Mouse (Mus musculus) testis, postnatal 14 days (tissue): ENCODE results near the gene Bicd2.
"Not testable (repeated sequence)": the region's sequence is repeated elsewhere in the genome, so short reads cannot be mapped to it uniquely, and the experiment has no call there.

Experiments used
- DNase-seq: peaks from one replicate; pipeline ENCODE4 v3.0.0; 2021; ENCODE audit warnings: low spot score

The Bicd2 gene

DNA sequence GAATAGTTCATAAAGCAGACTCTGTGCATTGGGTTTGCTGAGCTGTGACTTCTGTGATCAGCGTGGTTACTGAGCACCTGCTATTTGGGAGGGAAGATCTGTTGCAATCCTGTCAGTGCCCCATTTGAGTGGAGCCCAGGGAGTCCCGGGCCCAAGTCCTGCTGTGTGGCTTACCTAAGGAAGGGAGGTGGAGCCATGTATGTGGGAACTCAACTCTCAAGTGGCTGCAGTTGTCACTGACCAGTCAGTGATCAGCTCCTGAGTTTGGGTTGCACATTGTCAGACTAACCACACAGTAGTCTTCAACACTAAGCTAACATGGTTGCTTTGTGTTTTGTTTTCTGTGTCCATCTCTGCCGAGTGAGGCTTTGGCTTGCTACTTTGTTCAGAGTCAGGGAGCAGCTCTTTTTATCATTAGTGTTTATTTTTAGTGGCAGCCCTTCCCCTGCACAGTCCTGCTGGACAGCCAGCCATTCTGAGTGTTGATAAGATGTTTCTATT, 19.6 kb downstream of the Bicd2 start:
- peak; percentile 49 for DNase-seq

DNA sequence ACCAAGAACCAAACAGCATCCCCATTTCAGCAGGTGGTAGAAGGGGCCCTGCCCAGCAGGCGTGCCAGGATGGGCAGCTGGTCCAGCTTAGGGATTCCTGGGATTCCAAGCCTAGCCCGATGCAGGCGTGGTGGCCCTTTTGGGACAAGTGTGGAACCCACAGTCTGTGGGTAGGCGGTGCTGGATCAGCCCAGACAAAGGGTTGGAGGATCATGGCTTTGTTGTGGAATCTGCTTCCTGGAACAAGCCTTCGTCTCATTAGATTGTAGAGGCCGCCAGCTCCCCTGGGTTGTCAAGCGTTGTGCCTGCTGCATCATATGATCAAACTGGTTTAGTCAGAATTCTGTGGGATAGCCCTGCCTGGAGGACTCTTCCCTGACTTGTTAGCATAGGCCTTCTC, 21.0 kb downstream of the Bicd2 start:
- DNase-seq: no peak

DNA sequence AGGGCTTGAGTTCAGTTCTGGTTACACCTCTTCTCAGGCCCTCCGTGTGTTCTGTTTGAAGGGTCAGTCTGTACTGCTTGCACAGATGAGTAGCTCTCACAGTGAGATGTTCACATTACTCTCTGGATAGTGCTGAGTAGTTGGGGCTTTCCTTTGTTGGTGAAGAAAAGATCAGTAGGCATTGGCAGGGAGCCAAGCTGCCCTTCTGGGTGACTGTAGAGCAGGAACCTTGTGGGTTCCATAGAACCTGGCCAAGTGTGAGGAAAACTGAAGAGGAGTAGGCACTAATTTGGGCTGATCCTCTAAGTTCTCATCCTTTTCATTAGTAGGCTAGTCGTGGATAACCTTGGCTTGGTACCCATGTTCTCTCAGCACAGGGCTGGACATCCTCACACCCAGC, 21.4 kb downstream of the Bicd2 start:
- DNase-seq: no peak

DNA sequence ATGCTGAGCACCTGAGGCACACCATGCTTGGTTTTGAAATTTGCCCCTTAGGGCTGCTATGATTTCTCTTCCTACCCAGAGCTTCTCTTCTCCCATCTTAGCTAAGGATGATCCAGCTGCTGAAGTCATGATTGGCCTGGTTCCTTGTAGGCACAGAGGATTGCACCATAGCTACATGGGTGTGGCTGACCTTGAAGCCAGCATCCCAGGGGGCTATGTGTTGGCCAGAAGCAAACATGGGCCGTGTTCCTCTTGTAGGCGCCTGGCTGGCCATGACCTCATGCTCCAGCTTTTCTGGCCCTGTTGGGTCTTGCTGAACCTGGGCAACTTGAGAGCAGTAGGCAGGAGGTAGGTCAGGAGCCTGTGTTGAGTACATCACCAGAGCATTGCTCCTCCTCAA, 23.3 kb downstream of the Bicd2 start:
- no peak for DNase-seq

DNA sequence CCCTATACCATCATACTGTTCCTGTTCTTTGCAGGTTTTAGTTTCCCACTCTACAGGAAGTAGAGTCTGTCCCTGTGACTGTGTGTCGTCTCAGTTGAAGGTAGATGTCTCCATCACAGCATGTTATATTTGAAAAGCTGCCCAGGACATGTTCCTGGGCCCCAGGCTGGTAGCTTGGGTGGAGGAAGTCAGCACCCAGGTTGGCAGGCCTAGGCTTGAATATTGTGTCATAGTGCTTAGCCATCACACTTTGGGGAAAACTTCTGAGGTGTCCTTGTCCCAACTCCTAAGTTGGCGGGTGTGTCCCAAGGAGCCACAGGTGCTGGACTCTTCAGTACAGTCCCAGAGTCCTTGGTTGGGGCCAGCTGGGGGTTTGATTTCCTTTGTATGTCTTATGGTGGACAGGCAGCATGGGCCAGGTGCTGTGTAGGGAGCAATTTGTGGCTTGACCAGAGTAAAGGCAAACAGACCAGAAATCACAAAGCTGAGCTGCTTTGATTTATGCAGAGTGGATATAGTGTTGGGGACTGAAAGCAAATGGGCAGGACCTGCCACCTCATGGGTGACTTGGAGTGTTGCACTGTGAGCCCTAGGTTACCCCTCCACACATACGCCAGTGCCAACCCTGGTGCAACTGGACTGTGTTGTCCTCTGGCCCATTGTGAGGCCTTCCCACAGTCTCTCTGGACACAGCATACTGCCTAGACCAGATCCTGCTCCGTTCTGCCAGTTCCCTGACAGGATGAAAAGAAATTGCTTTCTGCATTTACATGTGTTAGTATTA, 26.5 kb downstream of the Bicd2 start:
- DNase-seq: no peak

DNA sequence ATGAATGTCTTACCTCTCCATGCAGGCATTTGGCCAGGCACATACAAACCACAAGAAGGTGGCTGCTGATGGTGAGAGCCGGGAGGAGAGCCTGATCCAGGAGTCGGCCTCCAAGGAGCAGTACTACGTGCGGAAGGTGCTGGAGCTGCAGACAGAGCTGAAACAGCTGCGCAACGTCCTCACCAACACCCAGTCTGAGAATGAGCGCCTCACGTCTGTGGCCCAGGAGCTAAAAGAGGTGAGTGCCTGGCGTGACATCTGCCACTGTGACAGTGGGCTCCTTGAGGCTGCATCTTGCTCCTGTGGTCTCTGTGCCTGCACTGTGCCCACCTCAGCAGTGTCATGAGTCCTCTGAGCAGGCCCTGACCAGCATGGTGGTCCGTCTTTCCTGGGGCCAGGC, 28.0 kb downstream of the Bicd2 start:
- no peak for DNase-seq

DNA sequence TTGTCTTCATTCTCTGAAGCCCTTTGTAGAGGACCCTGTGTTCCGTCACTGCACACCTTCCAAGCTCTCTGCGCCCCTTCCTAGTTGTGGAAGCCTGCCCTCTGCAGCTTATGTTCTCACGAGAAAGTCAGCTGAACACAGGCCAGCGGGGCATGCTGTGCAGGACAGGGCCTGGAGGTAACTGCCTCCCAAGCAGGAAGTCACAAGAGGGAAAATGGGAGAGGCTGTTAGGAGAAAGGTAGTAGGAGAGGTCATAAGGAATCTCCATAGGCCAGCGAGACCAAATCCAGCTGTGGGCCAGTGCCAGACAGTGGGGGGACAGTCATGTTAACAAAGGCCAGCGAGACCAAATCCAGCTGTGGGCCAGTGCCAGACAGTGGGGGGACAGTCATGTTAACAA, 28.8 kb downstream of the Bicd2 start:
- not testable (repeated sequence) for DNase-seq

DNA sequence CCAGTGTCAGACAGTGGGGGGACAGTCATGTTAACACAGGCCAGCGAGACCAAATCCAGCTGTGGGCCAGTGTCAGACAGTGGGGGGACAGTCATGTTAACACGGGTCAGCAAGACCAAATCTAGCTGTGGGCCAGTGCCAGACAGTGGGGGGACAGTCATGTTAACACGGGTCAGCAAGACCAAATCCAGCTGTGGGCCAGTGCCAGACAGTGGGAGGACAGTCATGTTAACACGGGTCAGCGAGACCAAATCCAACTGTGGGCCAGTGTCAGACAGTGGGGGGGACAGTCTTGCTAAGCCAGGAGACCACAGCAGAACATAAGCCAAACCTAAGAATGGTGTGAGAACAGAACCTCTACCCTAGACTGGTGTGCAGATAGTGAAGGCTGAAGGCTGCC, 29.5 kb downstream of the Bicd2 start:
- not testable (repeated sequence) for DNase-seq

DNA sequence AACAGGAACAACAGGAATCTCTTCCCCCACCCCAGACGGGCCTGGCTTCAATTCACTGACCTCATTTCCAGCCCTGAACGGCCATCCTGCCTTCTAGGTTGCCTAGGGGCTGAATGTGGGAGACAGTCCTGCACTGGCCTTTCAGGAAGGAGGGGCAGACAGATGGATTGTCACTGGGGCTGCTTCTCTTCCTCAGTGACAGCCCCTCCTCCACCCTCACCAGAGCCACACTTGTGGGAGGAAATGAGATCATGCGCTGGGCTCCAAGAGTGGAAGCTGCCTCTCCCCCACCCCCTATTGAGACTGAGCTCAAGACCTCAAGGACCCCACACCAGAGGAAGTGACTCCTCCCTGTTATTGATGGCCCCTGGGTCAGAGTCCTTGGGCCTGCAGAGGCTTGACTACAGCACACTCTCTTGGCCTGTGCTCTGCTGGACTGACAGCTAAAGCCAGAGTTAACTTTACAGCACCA, 30.1 kb downstream of the Bicd2 start:
- no peak for DNase-seq

DNA sequence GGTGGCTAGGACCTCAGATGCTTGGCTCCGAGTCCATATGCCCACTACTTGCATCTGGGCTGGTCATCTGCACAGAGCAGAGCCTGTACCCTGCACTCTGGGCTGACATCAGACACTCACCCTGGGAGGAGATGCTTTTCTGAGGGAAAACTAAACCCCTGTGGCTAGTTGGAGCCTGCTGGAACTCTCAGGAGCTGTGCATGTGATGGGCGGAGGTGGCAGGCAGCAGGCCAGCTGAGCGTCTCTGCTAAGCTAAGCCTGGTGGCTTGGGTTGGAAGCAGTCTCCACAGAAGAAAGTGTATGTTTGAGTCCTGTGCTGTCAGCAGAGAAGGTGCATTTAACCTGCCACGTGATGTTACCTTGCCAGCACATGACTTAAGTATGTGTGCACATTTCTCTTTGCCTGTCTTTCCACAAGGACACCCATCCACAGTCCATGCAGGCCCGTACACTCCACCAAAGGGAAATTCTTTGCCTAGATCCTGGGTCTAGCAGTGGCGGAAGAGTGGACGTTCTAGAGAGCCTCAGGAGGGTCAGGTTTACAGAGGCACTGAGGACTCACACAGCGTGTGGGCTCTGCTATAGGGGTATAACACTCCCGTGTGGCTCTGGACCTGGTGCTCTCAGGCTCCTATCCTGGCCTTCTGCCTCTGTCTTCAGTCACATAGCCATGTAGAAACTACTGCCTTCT, 31.1 kb downstream of the Bicd2 start:
- DNase-seq: no peak

DNA sequence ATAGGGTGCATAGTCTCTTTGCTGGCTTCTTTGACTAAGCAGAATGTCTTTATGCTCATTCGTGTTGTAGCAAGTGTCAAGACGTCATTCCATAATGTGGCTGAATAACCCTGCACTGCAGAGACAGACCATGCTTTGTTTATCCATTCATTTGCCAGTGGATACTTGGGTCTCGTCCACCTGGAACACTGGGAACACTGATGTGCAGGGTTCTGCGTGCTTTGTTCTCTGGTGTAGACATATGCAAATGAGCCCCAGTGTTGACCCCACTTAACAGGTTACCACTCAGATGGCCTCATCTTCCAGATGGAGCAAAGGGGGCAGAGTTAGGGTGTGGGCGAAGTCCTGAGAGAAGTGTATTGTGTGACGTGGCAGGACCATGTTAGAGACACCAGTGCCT, 32.9 kb downstream of the Bicd2 start:
- no peak for DNase-seq

DNA sequence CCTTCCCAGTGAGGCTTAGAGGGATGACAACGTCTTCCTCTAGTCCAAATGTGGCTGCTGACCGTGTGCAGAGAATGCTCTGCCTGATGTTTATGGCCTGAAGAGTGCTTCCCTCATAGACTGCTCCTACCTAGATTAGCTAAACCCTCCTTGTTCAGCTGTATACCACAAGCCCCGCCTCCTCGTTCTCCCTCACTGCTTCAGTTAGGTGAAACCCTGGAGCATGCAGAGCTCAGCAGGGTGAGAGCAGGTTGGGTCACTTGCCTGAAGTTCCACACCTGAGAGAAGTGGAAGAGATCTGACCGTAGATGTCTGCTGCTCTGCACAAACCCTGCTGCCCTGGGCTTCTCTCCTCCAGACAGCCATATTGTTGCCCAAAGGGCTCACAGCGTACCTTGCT, 33.3 kb downstream of the Bicd2 start:
- no peak for DNase-seq

DNA sequence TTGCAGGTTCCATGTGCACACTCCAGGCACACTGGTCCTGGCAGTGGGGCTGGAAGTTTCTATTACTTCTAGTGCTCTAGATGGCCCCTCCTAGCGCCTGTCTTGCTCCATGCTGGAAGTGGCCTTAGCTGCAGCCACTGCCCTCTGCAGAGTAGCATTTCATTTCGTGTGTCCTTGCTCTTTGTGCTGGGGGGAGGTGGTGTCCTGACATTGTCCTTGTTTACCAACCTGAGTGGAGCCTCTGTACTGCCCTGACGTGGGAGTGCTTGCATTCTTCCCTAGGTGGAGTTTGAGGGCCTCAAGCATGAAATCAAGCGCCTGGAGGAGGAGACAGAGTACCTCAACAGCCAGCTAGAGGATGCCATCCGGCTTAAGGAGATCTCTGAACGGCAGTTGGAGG, 36.2 kb downstream of the Bicd2 start:
- DNase-seq: no peak

DNA sequence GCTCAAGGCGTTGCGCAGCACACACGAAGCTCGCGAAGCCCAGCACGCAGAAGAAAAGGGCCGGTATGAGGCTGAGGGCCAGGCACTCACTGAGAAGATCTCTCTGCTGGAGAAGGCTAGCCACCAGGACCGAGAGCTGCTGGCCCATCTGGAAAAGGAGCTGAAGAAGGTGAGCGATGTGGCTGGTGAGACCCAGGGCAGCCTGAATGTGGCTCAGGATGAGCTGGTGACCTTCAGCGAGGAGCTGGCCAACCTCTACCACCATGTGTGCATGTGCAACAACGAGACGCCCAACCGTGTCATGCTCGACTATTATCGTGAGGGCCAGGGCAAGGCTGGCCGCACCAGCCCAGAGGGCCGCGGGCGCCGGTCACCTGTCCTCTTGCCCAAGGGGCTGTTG, 37.9 kb downstream of the Bicd2 start:
- DNase-seq: no peak

DNA sequence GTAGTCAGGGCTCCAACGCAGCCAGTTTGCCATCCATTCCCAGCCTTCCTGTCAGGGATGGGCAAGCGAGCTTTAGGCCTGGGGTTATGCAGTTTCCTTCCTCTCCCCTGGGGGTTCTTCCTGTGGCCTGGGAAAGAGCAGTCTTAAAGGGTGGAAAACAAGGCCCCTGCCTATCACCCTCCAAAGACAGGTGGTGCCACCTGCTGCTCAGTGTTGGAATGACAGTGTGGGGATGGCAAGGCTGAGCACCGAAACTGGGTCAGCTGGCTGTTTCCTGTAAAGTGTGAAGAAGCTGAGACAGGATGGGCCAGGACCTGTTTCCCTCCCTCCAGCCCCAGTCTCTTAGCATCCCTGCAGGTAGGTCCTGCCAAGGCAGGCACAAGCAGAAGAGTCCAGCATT, 39.8 kb downstream of the Bicd2 start:
- DNase-seq: peak; percentile 41

DNA sequence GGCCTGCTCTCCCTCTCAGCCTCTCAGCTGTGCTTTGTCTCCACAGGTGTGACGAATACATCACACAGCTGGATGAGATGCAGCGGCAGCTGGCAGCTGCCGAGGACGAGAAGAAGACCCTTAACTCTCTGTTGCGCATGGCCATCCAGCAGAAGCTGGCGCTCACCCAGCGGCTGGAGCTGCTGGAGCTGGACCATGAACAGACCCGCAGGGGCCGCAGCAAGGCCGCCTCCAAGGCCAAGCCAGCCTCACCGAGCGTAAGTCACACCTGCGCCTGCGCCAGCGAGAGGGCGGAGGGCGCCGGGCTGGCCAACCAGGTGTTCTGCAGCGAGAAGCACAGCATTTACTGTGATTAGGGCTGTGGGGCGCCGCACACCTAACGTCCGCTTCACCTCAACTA, 41.6 kb downstream of the Bicd2 start:
- DNase-seq: no peak

DNA sequence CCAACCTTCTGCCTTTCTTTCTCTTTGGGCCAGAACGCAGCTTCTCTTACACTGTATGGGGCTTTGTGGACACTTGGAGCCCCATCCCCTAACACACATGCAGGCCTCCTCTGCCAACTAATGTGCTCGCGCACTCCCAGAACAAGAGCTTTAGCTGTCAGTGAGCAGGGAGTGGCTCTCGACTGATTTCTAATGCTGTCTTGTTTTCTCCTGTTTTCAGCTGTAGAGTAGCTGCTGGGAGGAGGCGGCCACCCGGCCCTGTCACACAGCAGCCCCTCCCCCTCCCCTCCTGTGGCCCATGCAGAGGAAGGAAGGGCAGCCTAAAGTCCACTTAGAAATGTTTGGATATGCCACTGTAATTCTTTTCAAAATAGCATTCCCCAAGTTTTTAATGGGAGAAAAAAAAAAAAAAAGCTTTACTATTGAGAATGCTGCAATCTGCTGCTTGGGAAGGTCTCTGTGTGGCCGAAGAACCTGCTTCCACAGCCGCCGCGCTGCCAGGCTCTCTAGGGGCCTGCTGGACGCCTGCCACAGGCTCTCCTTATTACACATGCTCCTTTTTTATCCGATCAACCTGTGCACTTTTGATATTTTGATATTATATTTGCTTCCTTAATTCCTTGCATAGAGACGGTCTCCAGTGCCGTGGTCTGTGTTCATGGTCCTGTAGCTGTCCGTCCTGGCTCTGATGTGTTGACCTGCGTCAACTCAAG, 43.5 kb downstream of the Bicd2 start:
- DNase-seq: no peak

DNA sequence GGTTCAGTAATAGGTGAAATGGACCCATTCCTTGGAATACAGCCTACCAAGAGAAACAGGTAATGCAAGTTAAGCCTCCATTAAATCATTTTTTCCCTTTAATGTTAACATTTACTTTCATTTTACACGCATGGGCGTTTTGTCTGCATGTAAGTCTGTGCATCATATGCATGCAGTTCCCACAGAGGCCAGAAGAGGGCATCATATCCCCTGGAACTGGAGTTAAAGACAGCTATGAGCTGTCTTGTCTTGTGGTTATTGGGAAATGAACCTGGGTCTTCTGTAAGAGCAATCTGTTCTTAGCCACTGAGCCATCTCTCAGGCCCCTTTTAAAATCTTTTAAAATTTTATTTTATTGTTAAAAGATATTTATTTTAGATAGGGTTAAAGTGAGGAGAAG, 50.0 kb downstream of the Bicd2 start:
- DNase-seq: no peak

DNA sequence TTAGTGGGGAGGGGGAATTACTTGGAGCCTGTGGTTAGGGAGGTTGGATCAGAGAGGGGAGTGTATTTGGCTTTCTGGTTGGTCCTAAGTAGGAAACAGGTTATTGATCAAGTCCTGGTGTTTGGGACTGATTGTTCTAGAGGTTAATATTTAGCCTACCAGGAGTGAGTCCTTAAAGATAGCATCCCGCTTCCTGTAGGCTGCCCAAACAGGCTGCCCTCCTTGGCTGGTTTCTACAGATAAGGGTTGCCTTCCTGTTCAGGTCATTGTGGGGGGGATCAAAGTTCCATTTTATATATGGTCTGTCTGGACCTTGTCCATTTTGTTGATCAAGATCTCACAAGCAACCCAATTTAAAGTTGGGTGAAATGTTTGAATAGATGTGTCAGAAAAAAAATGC, 52.2 kb downstream of the Bicd2 start:
- DNase-seq: no peak

DNA sequence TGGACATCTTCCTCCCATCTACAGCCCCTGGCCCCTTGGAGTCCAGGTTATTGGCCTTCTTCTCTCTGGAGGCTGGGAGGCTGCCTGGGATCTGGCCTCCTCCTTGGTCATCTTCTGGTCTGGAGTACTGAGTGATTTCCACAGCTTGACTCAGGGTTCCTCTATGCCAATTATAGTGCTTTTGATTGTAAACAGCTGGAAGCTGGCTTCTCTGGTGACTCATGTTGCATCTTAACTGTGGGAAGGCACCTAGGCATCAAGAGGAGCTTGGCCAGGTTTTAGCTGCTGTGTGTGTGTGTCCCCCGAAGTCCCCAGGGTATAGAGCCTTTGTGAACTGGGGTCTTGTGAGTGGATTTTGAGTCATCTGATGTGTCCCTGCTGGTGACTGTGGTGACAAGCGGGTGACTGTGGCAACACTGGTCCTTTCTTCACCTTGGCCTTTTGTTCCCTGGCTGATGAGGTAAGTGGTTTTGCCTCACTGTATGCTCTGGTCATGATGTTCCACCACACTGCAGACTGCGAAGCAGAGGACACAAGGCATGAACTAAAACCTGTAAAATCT, 53.6 kb downstream of the Bicd2 start:
- DNase-seq: no peak

DNA sequence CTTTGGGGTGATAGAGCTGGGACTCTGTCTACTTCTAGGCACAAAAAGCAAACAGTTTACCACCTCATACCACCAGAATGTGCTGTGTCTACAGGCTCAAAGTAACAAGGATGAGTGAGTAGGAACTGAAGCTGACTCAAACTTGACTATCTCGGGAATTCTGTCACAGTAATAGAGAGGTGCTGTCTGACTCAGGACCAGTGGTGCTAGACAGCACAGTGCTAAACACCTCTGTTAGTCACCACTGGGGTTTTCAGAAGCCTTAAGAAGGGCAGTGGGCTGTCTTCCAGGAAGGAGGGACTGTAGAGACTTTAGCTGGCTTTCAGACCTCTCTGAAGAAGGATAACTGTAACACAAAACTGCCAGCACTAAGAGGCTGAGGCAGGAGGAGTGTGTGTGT, 55.4 kb downstream of the Bicd2 start:
- DNase-seq: no peak

DNA sequence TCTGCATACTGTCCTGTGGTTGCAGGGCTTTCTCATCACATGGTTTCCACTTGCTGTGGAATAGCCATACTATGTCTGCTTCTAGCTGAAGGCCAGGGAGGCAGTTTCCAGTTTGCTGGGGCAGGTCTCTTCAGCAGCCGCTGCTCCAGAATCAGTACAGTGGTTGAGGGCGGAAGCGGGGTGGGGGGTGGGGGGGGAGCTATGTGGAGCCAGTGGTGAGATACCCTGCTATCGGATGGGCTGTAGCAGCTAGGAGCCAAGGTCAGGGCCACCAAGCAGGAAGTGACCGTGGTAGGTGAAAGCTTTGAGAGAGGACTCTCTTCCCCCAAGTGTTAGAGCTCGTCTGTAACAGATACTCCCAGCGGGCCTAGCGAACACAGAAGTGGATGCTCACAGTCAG, 56.8 kb downstream of the Bicd2 start:
- DNase-seq: no peak

DNA sequence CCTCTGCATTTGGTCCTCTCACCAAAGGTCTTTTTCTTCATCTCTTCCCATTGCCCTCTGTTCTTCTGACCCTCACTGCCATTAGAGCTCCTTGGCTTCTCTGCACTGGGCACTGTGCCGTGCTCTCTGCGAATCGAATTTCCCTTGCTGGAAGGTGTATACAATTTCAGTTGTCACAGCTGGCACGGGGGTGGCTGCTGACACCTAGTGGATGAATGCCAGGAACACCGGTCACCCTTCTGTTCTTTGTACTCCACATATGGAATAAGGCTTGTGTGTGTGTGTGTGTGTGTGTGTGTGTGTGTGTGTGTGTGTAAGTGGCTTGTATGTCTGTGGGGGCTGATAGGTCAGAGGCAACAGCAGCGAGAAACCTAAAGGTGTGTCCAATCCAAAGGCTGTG, 58.8 kb downstream of the Bicd2 start:
- no peak for DNase-seq
